Mouse (Mus musculus) MEL (cell line): ENCODE measurements around the gene Gtf2h2. TPM values are rescaled to one million over a fixed set of nuclear protein-coding genes. Genes with fewer than 3 reads are reported as not detected.
A peak's percentile ranks its signal among the peaks of the same experiment; 100 is the strongest.
"Not testable (repeated sequence)": the region's sequence is repeated elsewhere in the genome, so short reads cannot be mapped to it uniquely, and the experiment has no call there.

Source experiments
- DNase-seq: peaks from one replicate; pipeline ENCODE4 v3.0.0; 2011; ENCODE audit warnings: low read depth, low spot score
- H3K27ac ChIP-seq: 2 replicates; pipeline ENCODE4 v1.5.1; 2012; ENCODE audit warnings: low read depth, mild to moderate bottlenecking, control low read depth, low read length, moderate library complexity; ENCODE audit not compliant: control insufficient read depth
- H3K27me3 ChIP-seq, 2 experiments: fragments of 150-350 bp in 1 of 2; sonication (generic) in 1 of 2; 2 replicates each; pipeline ENCODE4 v1.6.1; 2012; ENCODE audit warnings: low read length in 2 of 2, mild to moderate bottlenecking in 2 of 2, improper control_type of control experiment in 1 of 2, moderate library complexity in 1 of 2; ENCODE audit not compliant: insufficient read depth in 2 of 2, control insufficient read depth in 1 of 2
- H3K36me3 ChIP-seq, 2 experiments: 2 replicates each; pipeline ENCODE4 v1.6.1; 2012 to 2014; ENCODE audit warnings: low read length in 2 of 2, improper control_type of control experiment in 1 of 2, inconsistent platforms in 1 of 2, mild to moderate bottlenecking in 1 of 2; ENCODE audit not compliant: insufficient read depth in 2 of 2, control insufficient read depth in 1 of 2
- H3K4me1 ChIP-seq, 2 experiments: fragments of 150-350 bp in 1 of 2; sonication (generic) in 1 of 2; 2 replicates each; pipeline ENCODE4 v1.6.1; 2012; ENCODE audit warnings: low read length in 2 of 2, improper control_type of control experiment in 1 of 2, mild to moderate bottlenecking in 1 of 2; ENCODE audit not compliant: insufficient read depth in 2 of 2, control insufficient read depth in 1 of 2
- H3K4me3 ChIP-seq, 2 experiments: fragments of 150-350 bp in 1 of 2; sonication (generic) in 1 of 2; 2 replicates each; pipeline ENCODE4 v1.5.1; 2012; ENCODE audit warnings: low read depth in 2 of 2, low read length in 2 of 2, mild to moderate bottlenecking in 2 of 2, moderate library complexity in 2 of 2, control low read depth in 1 of 2, improper control_type of control experiment in 1 of 2; ENCODE audit not compliant: control insufficient read depth in 1 of 2, insufficient read depth in 1 of 2
- H3K79me2 ChIP-seq: 2 replicates; pipeline ENCODE4 v1.6.1; 2012; ENCODE audit warnings: mild to moderate bottlenecking, low read length, moderate library complexity; ENCODE audit not compliant: control insufficient read depth, poor library complexity, insufficient read depth
- H3K9ac ChIP-seq: 2 replicates; pipeline ENCODE4 v1.6.1; 2012; ENCODE audit warnings: low read depth, mild to moderate bottlenecking, control low read depth, low read length, moderate library complexity; ENCODE audit not compliant: control insufficient read depth, poor library complexity, severe bottlenecking
- H3K9me3 ChIP-seq: fragments of 150-350 bp; sonication (generic); replicated peaks from 2 replicates; pipeline ENCODE4 v1.6.1; 2012; ENCODE audit warnings: mild to moderate bottlenecking, low read length, improper control_type of control experiment, moderate library complexity; ENCODE audit not compliant: insufficient read depth
- CTCF ChIP-seq, 3 experiments: IDR thresholded peaks in 2 of 3; conservative IDR thresholded peaks in 1 of 3; 2 replicates each; pipeline ENCODE4 v1.5.1; 2011 to 2012; ENCODE audit warnings: low read length in 3 of 3, low read depth in 2 of 3, mild to moderate bottlenecking in 2 of 3, improper control_type of control experiment in 1 of 3, inconsistent platforms in 1 of 3, mixed read lengths in 1 of 3, moderate library complexity in 1 of 3; ENCODE audit not compliant: control insufficient read depth in 1 of 3, insufficient read depth in 1 of 3, poor library complexity in 1 of 3, severe bottlenecking in 1 of 3
- E2F4 ChIP-seq: IDR thresholded peaks from 2 replicates; pipeline ENCODE4 v1.6.1; 2011; ENCODE audit warnings: low read depth, low read length, improper control_type of control experiment, borderline replicate concordance
- EP300 ChIP-seq, 2 experiments: IDR thresholded peaks; 2 replicates each; pipeline ENCODE4 v1.6.1; 2011; ENCODE audit warnings: improper control_type of control experiment in 2 of 2, low read length in 2 of 2, low read depth in 1 of 2, mild to moderate bottlenecking in 1 of 2
- JUND ChIP-seq: IDR thresholded peaks from 2 replicates; pipeline ENCODE4 v1.6.1; 2011; ENCODE audit warnings: low read depth, mild to moderate bottlenecking, improper control_type of control experiment, low read length
- MAZ ChIP-seq: IDR thresholded peaks from 2 replicates; pipeline ENCODE4 v1.6.1; 2012; ENCODE audit warnings: low read depth, mild to moderate bottlenecking, inconsistent platforms, low read length, improper control_type of control experiment
- MYC ChIP-seq: IDR thresholded peaks from 2 replicates; pipeline ENCODE4 v1.6.1; 2011; ENCODE audit warnings: low read depth, mild to moderate bottlenecking, low read length, improper control_type of control experiment, moderate library complexity
- RAD21 ChIP-seq: IDR thresholded peaks from 2 replicates; pipeline ENCODE4 v1.6.1; 2011; ENCODE audit warnings: mild to moderate bottlenecking, low read depth, low read length, improper control_type of control experiment
- SMC3 ChIP-seq: IDR thresholded peaks from 2 replicates; pipeline ENCODE4 v1.6.1; 2011; ENCODE audit warnings: low read depth, low read length, improper control_type of control experiment
- USF1 ChIP-seq: IDR thresholded peaks from 2 replicates; pipeline ENCODE4 v1.6.1; 2014; ENCODE audit warnings: low read depth, mild to moderate bottlenecking, inconsistent platforms, low read length, improper control_type of control experiment, moderate library complexity
- USF2 ChIP-seq, 2 experiments: IDR thresholded peaks; 2 replicates each; pipeline ENCODE4 v1.6.1; 2011 to 2012; ENCODE audit warnings: improper control_type of control experiment in 2 of 2, low read length in 2 of 2, borderline replicate concordance in 1 of 2, inconsistent platforms in 1 of 2, low read depth in 1 of 2, mild to moderate bottlenecking in 1 of 2; ENCODE audit not compliant: insufficient read depth in 1 of 2
- ZC3H11A ChIP-seq: IDR thresholded peaks from 2 replicates; pipeline ENCODE4 v1.6.1; 2012; ENCODE audit warnings: low read depth, mild to moderate bottlenecking, inconsistent platforms, low read length, improper control_type of control experiment
- ZKSCAN1 ChIP-seq: IDR thresholded peaks from 2 replicates; pipeline ENCODE4 v1.6.1; 2012; ENCODE audit warnings: low read depth, mild to moderate bottlenecking, inconsistent platforms, low read length, improper control_type of control experiment, moderate library complexity
- polyA plus RNA-seq, 2 experiments: library from polyadenylated mRNA; stranded (reverse) in 1 of 2; unstranded in 1 of 2; fragments of >175 nt in 1 of 2; fragments of >200 nt in 1 of 2; gene quantifications; 2 replicates each; pipeline versions ENCODE4 v1.2.1 to v1.2.4; 2012; ENCODE audit warnings: low replicate concordance in 2 of 2, low read depth in 1 of 2; ENCODE audit not compliant: insufficient read length in 2 of 2, insufficient read depth in 1 of 2, missing spikeins in 1 of 2
- total RNA-seq: library from RNA; depleted of rRNA; stranded (reverse); fragments of 300-350 nt; gene quantifications from 2 replicates; pipeline ENCODE4 v1.2.3, GENCODE M21; 2012

Gene Gtf2h2
- total and polyA plus RNA-seq, 3 experiments = 47.2 to 71.6 TPM; not detected in 1

DNA sequence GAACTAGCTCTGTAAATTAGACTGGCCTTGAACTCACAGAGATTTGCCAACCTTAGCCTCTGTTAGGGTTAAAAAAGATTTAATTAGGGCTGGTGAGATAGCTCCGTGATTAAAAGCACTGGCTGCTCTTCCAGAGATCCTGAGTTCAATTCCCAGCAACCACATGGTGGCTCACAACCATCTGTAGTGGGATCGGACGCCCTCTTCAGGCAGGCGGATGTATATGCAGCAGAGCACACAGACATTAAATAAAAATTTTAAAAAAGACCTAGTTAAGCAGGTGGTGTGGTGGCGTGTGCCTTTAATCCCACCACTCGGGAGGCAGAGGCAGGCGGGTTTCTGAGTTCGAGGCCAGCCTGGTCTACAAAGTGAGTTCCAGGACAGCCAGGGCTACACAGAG is 2.0 kb upstream of the Gtf2h2 start:
- H3K27ac ChIP-seq, H3K27me3 ChIP-seq, H3K9ac ChIP-seq, H3K4me3 ChIP-seq, H3K9me3 ChIP-seq: not testable (repeated sequence)
- peaks cover 2 to 16% of the 10 kb centered on the region in 2 experiments; a peak in 3 of 4 replicates for H3K36me3 ChIP-seq
- H3K79me2 ChIP-seq = peaks cover 14% of the 10 kb centered on the region
- H3K4me1 ChIP-seq = peaks cover 2 to 14% of the 10 kb centered on the region in 2 experiments; a peak in 3 of 4 replicates
- peak; percentile 37 for DNase-seq
- peak; percentile 19 to 33 (median 32); a peak in 5 of 6 replicates for TF ChIP-seq CTCF (IDR thresholded peaks at IDR 0.05 in 2 of 3, conservative IDR thresholded peaks at IDR 0.05 in 1 of 3; ENCODE audit: control insufficient read depth in 1 of 3, insufficient read depth in 1 of 3, low read depth in 2 of 3, low read length in 3 of 3, poor library complexity in 1 of 3, severe bottlenecking in 1 of 3)

DNA sequence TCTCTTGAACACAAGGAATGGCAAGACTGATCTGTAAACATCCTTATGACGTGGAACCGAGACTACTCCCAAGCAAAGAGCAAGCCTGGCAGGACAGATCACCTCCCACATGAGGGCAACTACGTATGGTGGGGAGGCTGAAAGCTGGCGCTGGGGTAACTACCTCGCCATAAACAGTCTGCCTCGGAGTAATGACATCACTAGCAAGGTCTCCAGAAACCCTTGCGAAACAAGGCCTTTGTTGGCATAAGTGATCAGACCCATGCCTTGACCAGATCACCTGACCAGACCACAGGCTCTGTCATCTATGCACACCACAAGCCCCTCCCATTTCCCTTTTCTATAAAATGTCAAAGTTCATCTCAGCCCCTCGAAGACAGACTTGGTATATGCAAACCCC is 934 bp upstream of the Gtf2h2 start:
- TF ChIP-seq USF1 = peak; percentile 64
- no peak for TF ChIP-seq USF2 (IDR thresholded peaks at IDR 0.05; ENCODE audit: borderline replicate concordance in 1 of 2, insufficient read depth in 1 of 2, low read depth in 1 of 2, low read length in 2 of 2)
- Histone ChIP-seq H3K36me3 (peaks cover 10 to 16% of the 10 kb centered on the region in 2 experiments), H3K9ac (no peak overlapping the region), H3K79me2 (peaks cover 14% of the 10 kb centered on the region), H3K4me3 (peak overlapping the region in 1 of 2 experiments; percentile 20; a peak in 1 of 4 replicates), H3K4me1 (peaks cover 2 to 14% of the 10 kb centered on the region in 2 experiments; a peak in 3 of 4 replicates), H3K27me3 (no peaks in the 10 kb centered on the region), H3K9me3 (no peaks in the 10 kb centered on the region), H3K27ac (no peak overlapping the region; the same call in 1 of the 2 replicates)
- peak; percentile 27 for DNase-seq

GRCm38 (mm10) chr13:100491623-100492022 is 756 bp downstream of the Gtf2h2 start:
- Histone ChIP-seq H3K4me1 (peaks cover 2 to 14% of the 10 kb centered on the region in 2 experiments; a peak in 3 of 4 replicates), H3K4me3 (peak overlapping the region; percentile 83 to 100), H3K9ac (peak overlapping the region; percentile 97), H3K27ac (peak overlapping the region; percentile 87), H3K9me3 (no peaks in the 10 kb centered on the region), H3K27me3 (no peaks in the 10 kb centered on the region), H3K79me2 (peaks cover 16% of the 10 kb centered on the region), H3K36me3 (peaks cover 15 to 16% of the 10 kb centered on the region in 2 experiments)
- TF ChIP-seq ZKSCAN1 (no peak), E2F4 (no peak), JUND (no peak), MAZ (no peak), RAD21 (no peak), EP300 (IDR thresholded peaks at IDR 0.05; ENCODE audit: low read depth in 1 of 2, low read length in 2 of 2) (no peak), MYC (peak; percentile 57; the same call in 1 of the 2 replicates), SMC3 (no peak), ZC3H11A (no peak)
- no peak for DNase-seq
